Mouse (Mus musculus): ENCODE data around the gene Hmgb1. TPM values are rescaled to one million over a fixed set of nuclear protein-coding genes. Genes with fewer than 3 reads are reported as not detected.

The Hmgb1 gene
- polyA plus RNA-seq, 1 experiment, result 110 TPM

- Histone ChIP-seq H3K9ac (ENCODE audit: low read depth, poor library complexity, severe bottlenecking) (no peak overlapping the region), H3K27me3 (ENCODE audit: control insufficient read depth, insufficient read depth, low read length, poor library complexity, severe bottlenecking) (no peaks in the 10 kb centered on the region), H3K9me3 (replicated peaks; ENCODE audit: control insufficient read depth, insufficient read depth, low read length, poor library complexity, severe bottlenecking) (peaks cover 45% of the 10 kb centered on the region), H3K4me1 (ENCODE audit: control insufficient read depth, insufficient read depth, low read length) (no peaks in the 10 kb centered on the region), H3K27ac (ENCODE audit: insufficient read depth, low read length) (no peak overlapping the region), H3K36me3 (ENCODE audit: control insufficient read depth, insufficient read depth, low read length, poor library complexity, severe bottlenecking) (peaks cover 8% of the 10 kb centered on the region), H3K4me3 (ENCODE audit: low read depth, low read length) (no peak overlapping the region)
- TF ChIP-seq CTCF (IDR thresholded peaks at IDR 0.05; ENCODE audit: low read depth, low read length) (no peak), EP300 (IDR thresholded peaks at IDR 0.05; ENCODE audit: insufficient read depth, low read depth, low read length) (no peak), POLR2A (IDR thresholded peaks at IDR 0.05; ENCODE audit: insufficient read depth, low read length) (no peak)
These were observed 35.2 kb upstream of the Hmgb1 start for GRCm38 (mm10) chr5:149219493-149219892.

GRCm38 (mm10) chr5:149217524-149218357, 33.5 kb upstream of the Hmgb1 start:
- Histone ChIP-seq H3K27ac (ENCODE audit: insufficient read depth, low read length) (no peak overlapping the region), H3K4me3 (ENCODE audit: low read depth, low read length) (no peak overlapping the region), H3K4me1 (ENCODE audit: control insufficient read depth, insufficient read depth, low read length) (no peaks in the 10 kb centered on the region), H3K9me3 (replicated peaks; ENCODE audit: control insufficient read depth, insufficient read depth, low read length, poor library complexity, severe bottlenecking) (peaks cover 45% of the 10 kb centered on the region), H3K27me3 (ENCODE audit: control insufficient read depth, insufficient read depth, low read length, poor library complexity, severe bottlenecking) (no peaks in the 10 kb centered on the region), H3K9ac (ENCODE audit: low read depth, poor library complexity, severe bottlenecking) (no peak overlapping the region), H3K36me3 (ENCODE audit: control insufficient read depth, insufficient read depth, low read length, poor library complexity, severe bottlenecking) (peaks cover 24% of the 10 kb centered on the region)
- no peak for TF ChIP-seq EP300 (IDR thresholded peaks at IDR 0.05; ENCODE audit: insufficient read depth, low read depth, low read length)
- TF ChIP-seq POLR2A (IDR thresholded peaks at IDR 0.05; ENCODE audit: insufficient read depth, low read length), result no peak
- no peak for TF ChIP-seq CTCF (IDR thresholded peaks at IDR 0.05; ENCODE audit: low read depth, low read length)

GRCm38 (mm10) chr5:149215540-149215939, 31.3 kb upstream of the Hmgb1 start:
- no peak overlapping the region for H3K9ac ChIP-seq (ENCODE audit: low read depth, poor library complexity, severe bottlenecking)
- H3K4me1 ChIP-seq (ENCODE audit: control insufficient read depth, insufficient read depth, low read length), result no peaks in the 10 kb centered on the region
- no peak overlapping the region for H3K27ac ChIP-seq (ENCODE audit: insufficient read depth, low read length)
- H3K9me3 ChIP-seq (replicated peaks; ENCODE audit: control insufficient read depth, insufficient read depth, low read length, poor library complexity, severe bottlenecking), result peaks cover 34% of the 10 kb centered on the region
- H3K36me3 ChIP-seq (ENCODE audit: control insufficient read depth, insufficient read depth, low read length, poor library complexity, severe bottlenecking), result peaks cover 45% of the 10 kb centered on the region
- TF ChIP-seq POLR2A (IDR thresholded peaks at IDR 0.05; ENCODE audit: insufficient read depth, low read length), result no peak
- no peak for TF ChIP-seq EP300 (IDR thresholded peaks at IDR 0.05; ENCODE audit: insufficient read depth, low read depth, low read length)
- TF ChIP-seq CTCF (IDR thresholded peaks at IDR 0.05; ENCODE audit: low read depth, low read length), result no peak
- no peak overlapping the region for H3K4me3 ChIP-seq (ENCODE audit: low read depth, low read length)
- no peaks in the 10 kb centered on the region for H3K27me3 ChIP-seq (ENCODE audit: control insufficient read depth, insufficient read depth, low read length, poor library complexity, severe bottlenecking)

- Histone ChIP-seq H3K27me3 (ENCODE audit: control insufficient read depth, insufficient read depth, low read length, poor library complexity, severe bottlenecking) (no peaks in the 10 kb centered on the region), H3K4me3 (ENCODE audit: low read depth, low read length) (no peak overlapping the region), H3K36me3 (ENCODE audit: control insufficient read depth, insufficient read depth, low read length, poor library complexity, severe bottlenecking) (peaks cover 65% of the 10 kb centered on the region), H3K9ac (ENCODE audit: low read depth, poor library complexity, severe bottlenecking) (no peak overlapping the region), H3K9me3 (replicated peaks; ENCODE audit: control insufficient read depth, insufficient read depth, low read length, poor library complexity, severe bottlenecking) (peaks cover 15% of the 10 kb centered on the region), H3K4me1 (ENCODE audit: control insufficient read depth, insufficient read depth, low read length) (no peaks in the 10 kb centered on the region), H3K27ac (ENCODE audit: insufficient read depth, low read length) (no peak overlapping the region)
- TF ChIP-seq CTCF (IDR thresholded peaks at IDR 0.05; ENCODE audit: low read depth, low read length) (no peak), POLR2A (IDR thresholded peaks at IDR 0.05; ENCODE audit: insufficient read depth, low read length) (no peak)
These were observed 28.5 kb upstream of the Hmgb1 start for GRCm38 (mm10) chr5:149212806-149213205.

GRCm38 (mm10) chr5:149211041-149211440, 26.8 kb upstream of the Hmgb1 start:
- Histone ChIP-seq H3K9me3 (replicated peaks; ENCODE audit: control insufficient read depth, insufficient read depth, low read length, poor library complexity, severe bottlenecking) (peaks cover 1% of the 10 kb centered on the region; the same call in 1 of the 2 replicates), H3K27me3 (ENCODE audit: control insufficient read depth, insufficient read depth, low read length, poor library complexity, severe bottlenecking) (no peaks in the 10 kb centered on the region), H3K9ac (ENCODE audit: low read depth, poor library complexity, severe bottlenecking) (no peak overlapping the region), H3K4me3 (ENCODE audit: low read depth, low read length) (no peak overlapping the region), H3K36me3 (ENCODE audit: control insufficient read depth, insufficient read depth, low read length, poor library complexity, severe bottlenecking) (peaks cover 72% of the 10 kb centered on the region), H3K4me1 (ENCODE audit: control insufficient read depth, insufficient read depth, low read length) (no peaks in the 10 kb centered on the region), H3K27ac (ENCODE audit: insufficient read depth, low read length) (no peak overlapping the region)
- no peak for TF ChIP-seq CTCF (IDR thresholded peaks at IDR 0.05; ENCODE audit: low read depth, low read length)
- no peak for TF ChIP-seq POLR2A (IDR thresholded peaks at IDR 0.05; ENCODE audit: insufficient read depth, low read length)
- TF ChIP-seq EP300 (IDR thresholded peaks at IDR 0.05; ENCODE audit: insufficient read depth, low read depth, low read length), result no peak

GRCm38 (mm10) chr5:149209328-149209727, 25.0 kb upstream of the Hmgb1 start:
- Histone ChIP-seq H3K4me1 (ENCODE audit: control insufficient read depth, insufficient read depth, low read length) (no peaks in the 10 kb centered on the region), H3K9me3 (replicated peaks; ENCODE audit: control insufficient read depth, insufficient read depth, low read length, poor library complexity, severe bottlenecking) (no peaks in the 10 kb centered on the region), H3K27ac (ENCODE audit: insufficient read depth, low read length) (no peak overlapping the region), H3K9ac (ENCODE audit: low read depth, poor library complexity, severe bottlenecking) (no peak overlapping the region), H3K4me3 (ENCODE audit: low read depth, low read length) (no peak overlapping the region), H3K36me3 (ENCODE audit: control insufficient read depth, insufficient read depth, low read length, poor library complexity, severe bottlenecking) (peaks cover 63% of the 10 kb centered on the region), H3K27me3 (ENCODE audit: control insufficient read depth, insufficient read depth, low read length, poor library complexity, severe bottlenecking) (no peaks in the 10 kb centered on the region)
- TF ChIP-seq POLR2A (IDR thresholded peaks at IDR 0.05; ENCODE audit: insufficient read depth, low read length), result no peak
- TF ChIP-seq EP300 (IDR thresholded peaks at IDR 0.05; ENCODE audit: insufficient read depth, low read depth, low read length), result no peak
- no peak for TF ChIP-seq CTCF (IDR thresholded peaks at IDR 0.05; ENCODE audit: low read depth, low read length)
